Mouse (Mus musculus) left cerebral cortex, adult 2 months (tissue): ENCODE measurements around the gene Tubgcp2. TPM values are rescaled to one million over a fixed set of nuclear protein-coding genes. Genes with fewer than 3 reads are reported as not detected.

Source experiments
- DNase-seq, 2 experiments: peaks; one replicate each; pipeline ENCODE4 v3.0.0; 2021 to 2022; ENCODE audit warnings: low spot score in 2 of 2, mixed read lengths in 1 of 2; ENCODE audit errors: extremely low spot score in 1 of 2
- H3K27ac ChIP-seq: fragments of 200-600 bp; 2 replicates; pipeline ENCODE4 v1.8.1; 2022
- H3K4me3 ChIP-seq: fragments of 200-600 bp; 2 replicates; pipeline ENCODE4 v1.8.1; 2022
- CTCF ChIP-seq: fragments of 200-600 bp; IDR thresholded peaks from 2 replicates; pipeline ENCODE4 v1.8.1; 2022; ENCODE audit warnings: antibody characterized with exemption, mild to moderate bottlenecking, moderate library complexity
- intact Hi-C: fragments of 180-260 bp; cut with DNase I; formaldehyde crosslinking; loops from one replicate; pipeline ENCODE4 v1.15.1; 2025
- total RNA-seq, 2 experiments: library from RNA; stranded (reverse); gene quantifications; 2 replicates each; pipeline ENCODE4 v1.2.3; 2021

Gene Tubgcp2
- total RNA-seq, 2 experiments from 2014 or later = 34.4 to 35.0 TPM

DNA sequence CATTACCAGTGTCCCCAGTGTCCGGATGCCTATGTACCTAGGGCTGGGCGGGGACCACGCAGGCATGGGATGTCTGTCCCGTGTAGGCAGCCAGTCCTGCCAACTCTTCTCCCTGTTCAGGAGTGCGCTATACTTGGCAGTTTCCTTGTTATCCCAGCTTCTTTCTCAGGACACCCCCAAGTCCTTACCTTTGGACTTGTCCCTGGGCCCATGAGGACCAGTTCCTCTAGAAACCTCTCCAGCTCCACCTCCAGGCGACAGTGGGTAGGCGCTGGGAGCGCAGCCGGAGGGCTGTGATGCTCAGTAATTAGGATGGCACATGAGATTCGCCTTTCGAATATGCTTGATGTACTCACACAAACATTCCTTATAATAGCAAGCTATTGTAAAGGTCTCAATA lies 25.8 kb upstream of the Tubgcp2 start:
- intact Hi-C loops = loop anchor here (5.0 to 10.0 kb wide), 2 partner anchors 158 to 445 kb away; no protein-coding TSS in a partner anchor
- peak in 1 of 2 experiments; percentile 30 for DNase-seq
- H3K27ac ChIP-seq = no peak overlapping the region
- TF ChIP-seq CTCF = peak; percentile 55
- no peak overlapping the region for H3K4me3 ChIP-seq

DNA sequence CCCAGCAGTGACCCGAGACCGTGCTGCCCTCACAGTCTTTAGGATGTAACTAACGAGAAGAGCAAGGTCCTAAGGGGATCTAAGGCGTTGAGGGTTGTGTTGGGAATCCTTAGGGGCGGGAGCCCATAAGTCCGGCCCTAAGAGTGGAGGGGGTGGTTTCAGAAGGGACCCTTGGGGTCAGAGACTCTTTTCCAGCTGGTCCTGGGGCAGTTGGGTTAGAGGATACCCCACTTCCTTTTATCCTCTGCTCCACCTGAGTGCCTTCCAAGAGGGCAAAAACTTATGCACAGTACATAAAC lies 25.3 kb upstream of the Tubgcp2 start:
- intact Hi-C loops = loop anchor here (5.0 to 10.0 kb wide), 2 partner anchors 157 to 444 kb away; no protein-coding TSS in a partner anchor
- no peak for TF ChIP-seq CTCF
- no peak for DNase-seq
- no peak overlapping the region for H3K27ac ChIP-seq
- H3K4me3 ChIP-seq = no peak overlapping the region

DNA sequence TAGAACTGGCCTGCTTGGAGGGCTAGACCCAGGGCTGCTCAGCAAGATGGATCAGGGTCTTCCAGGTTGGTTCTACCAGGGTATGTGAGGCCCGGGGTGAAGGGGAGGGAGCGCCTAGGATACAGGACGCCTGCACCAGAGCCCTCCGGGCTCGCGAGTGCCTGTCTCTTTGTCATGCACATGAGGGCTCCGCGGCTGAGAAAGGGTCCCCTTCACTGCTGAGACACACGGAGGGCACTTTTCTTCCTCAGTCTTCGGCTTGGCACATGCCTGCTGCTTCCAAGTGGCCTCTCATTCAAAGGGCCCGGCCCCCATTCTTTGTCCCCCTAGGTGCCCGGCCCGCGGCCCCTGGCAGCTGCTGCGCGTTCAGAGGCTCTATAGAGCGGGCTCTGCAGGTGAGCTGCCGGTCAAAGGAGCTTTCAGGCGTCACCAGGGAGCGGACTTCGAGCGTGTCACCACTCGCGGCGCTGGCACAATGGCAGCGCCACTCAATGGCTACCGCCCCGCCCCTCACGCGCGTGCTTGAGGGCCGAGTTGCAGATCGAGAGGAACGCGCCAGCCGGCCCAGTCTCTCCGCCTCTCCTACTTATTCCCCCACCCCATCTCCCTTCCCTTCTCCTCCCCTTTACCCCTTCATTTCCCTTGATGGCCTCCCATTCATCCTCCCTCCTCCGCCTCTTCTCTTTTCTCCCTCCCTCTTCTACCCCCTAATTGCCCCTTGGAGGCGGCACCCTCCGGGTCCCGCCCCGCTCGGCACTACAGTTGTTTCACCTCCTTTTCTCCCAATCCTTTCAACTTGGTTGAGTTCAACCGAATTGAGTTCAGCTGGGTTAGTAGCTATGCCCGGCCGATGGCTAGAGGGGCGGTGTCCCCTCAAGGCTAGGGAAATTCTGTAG lies 24.7 kb upstream of the Tubgcp2 start:
- H3K27ac ChIP-seq = no peak overlapping the region
- no peak for TF ChIP-seq CTCF
- peak in 1 of 2 experiments; percentile 25 for DNase-seq
- intact Hi-C loops = loop anchor here (5.0 to 10.0 kb wide), 2 partner anchors 156 to 444 kb away; no protein-coding TSS in a partner anchor
- peak overlapping the region; percentile 37 for H3K4me3 ChIP-seq

GRCm38 (mm10) chr7:140059601-140060000 lies 23.1 kb upstream of the Tubgcp2 start:
- intact Hi-C loops = no loop called here
- no peak overlapping the region for H3K27ac ChIP-seq
- no peak for DNase-seq
- H3K4me3 ChIP-seq = no peak overlapping the region
- TF ChIP-seq CTCF = no peak

DNA sequence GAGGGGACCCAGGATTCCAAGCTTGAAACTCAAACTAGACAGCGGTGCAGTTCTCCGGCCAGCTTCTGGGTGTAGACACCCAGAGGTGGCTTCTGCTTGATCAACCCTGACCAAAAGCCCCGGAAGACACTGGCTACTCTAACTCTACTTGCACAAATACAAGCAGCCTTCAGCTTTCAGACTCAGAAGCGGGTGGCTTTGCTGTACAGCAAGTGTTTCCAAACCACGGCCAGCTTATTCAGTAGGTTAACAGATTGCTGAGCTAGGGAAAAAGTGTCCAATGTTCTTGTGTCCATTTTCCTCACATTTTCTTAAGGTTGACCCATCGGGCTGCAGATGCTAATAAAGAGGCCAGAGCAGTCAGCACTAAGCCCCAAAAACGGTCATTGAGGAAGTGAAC lies 22.1 kb upstream of the Tubgcp2 start:
- Histone ChIP-seq H3K4me3 (peak overlapping the region; percentile 48), H3K27ac (no peak overlapping the region)
- TF ChIP-seq CTCF = no peak
- intact Hi-C loops = no loop called here
- no peak for DNase-seq

GRCm38 (mm10) chr7:140057413-140058407 lies 21.2 kb upstream of the Tubgcp2 start:
- intact Hi-C loops = no loop called here
- Histone ChIP-seq H3K4me3 (peak overlapping the region; percentile 48), H3K27ac (no peak overlapping the region)
- peak; percentile 4 for TF ChIP-seq CTCF
- no peak for DNase-seq

- Histone ChIP-seq H3K27ac (no peak overlapping the region), H3K4me3 (no peak overlapping the region)
- no peak for DNase-seq
- intact Hi-C loops = no loop called here
- no peak for TF ChIP-seq CTCF
Observed at GRCm38 (mm10) chr7:140054124-140054523, 17.7 kb upstream of the Tubgcp2 start.

GRCm38 (mm10) chr7:140049115-140049689 lies 12.7 kb upstream of the Tubgcp2 start:
- H3K4me3 ChIP-seq = peak overlapping the region; percentile 34
- DNase-seq = no peak
- H3K27ac ChIP-seq = no peak overlapping the region
- intact Hi-C loops = no loop called here
- no peak for TF ChIP-seq CTCF

DNA sequence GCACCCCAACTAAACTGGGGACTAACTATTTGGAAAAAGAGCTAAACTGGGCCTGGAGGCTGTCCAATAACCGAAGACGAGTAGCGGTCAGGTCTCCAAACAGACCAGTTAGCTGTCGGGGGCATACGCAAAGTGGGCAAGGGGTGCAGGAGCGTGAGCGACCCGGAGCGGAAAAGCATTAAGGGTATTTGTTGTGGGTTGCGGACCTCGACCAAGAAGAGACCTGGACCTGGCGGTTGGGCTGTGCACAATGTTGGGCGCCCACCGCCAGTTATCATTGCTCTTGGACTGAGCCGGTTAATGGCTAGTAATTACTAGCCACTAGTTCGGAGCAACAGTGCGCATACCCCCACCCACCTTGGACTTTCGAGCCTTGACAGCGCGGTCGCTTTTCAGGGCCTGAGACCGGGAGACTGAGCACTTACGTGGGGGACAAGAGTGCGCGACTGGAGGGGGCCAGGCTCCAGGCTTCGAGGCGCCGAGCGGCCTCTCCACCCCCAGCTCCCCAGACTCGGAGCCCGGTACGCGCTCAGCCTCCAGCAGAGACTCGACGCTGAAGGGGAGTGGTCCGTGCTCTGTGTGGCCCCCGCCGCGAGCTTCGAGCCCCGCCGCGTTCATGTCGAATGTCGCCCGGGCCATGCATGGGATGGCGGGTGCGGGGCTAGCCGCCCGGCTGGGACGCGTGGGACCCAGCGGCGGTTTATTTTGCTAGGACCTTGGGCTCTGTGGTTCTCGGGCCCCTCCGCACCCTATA lies 12.1 kb upstream of the Tubgcp2 start, which contains the start of gene Msx3:
Gene Msx3 (minus strand): TSS at position 729 of the 754 bp plus-strand sequence.
- H3K27ac ChIP-seq = no peak within 1 kb of the TSS
- intact Hi-C loops = no loop called here
- H3K4me3 ChIP-seq = peak within 1 kb of the TSS; percentile 34
- TF ChIP-seq CTCF = no peak
- no peak for DNase-seq

DNA sequence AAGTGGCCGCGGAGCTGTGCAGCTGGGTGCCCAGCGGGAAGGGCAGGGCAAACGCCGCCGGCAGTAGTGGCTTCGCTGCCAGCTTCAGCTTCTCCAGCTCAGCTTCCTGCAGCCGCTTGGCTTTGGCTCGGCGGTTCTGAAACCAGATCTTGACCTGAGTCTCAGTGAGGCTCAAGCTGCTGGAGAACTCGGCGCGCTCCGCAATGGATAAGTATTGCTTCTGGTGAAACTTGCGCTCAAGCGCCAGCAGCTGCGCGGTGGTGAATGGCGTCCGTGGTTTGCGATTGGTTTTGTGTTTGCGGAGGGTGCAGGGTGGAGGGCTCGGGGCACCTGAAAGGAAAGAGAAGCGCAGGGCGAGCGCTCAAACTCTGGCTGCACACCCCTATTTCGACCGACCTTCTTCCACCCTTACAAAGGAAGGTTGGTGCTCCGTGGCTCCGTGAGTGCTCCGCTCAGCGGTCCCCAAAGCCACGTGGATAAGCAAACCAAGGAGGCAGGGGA lies 11.4 kb upstream of the Tubgcp2 start:
- Histone ChIP-seq H3K4me3 (peak overlapping the region; percentile 33), H3K27ac (no peak overlapping the region)
- intact Hi-C loops = no loop called here
- DNase-seq = no peak
- no peak for TF ChIP-seq CTCF

DNA sequence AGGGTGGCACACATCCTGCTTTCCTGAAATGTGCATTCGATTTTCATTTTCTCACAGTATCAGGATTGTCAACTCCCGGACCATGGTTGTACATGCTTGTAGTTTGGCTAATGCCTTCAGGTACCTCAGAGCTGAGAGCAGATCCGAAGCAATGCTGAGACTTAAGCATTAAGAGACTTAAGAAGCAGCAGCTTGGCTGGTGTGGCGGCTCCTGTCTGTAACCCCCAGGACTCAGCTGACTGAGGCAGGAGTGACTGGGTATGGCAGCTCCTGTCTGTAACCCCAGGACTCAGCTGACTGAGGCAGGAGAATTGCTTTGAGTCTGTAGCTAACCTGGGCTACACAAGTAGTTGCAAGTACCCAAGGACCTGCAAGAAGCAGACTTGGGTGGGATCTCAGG lies 9.1 kb upstream of the Tubgcp2 start:
- TF ChIP-seq CTCF = no peak
- intact Hi-C loops = no loop called here
- Histone ChIP-seq H3K4me3 (no peak overlapping the region), H3K27ac (no peak overlapping the region)
- DNase-seq = no peak
